Mouse (Mus musculus) embryonic facial prominence, embryonic 10.5 days (tissue): ENCODE data around the gene Auts2. TPM values are rescaled to one million over a fixed set of nuclear protein-coding genes. Genes with fewer than 3 reads are reported as not detected.

Experiments used
- DNase-seq: peaks from one replicate; pipeline ENCODE4 v3.0.0-alpha.2; 2017; ENCODE audit warnings: low spot score
- H3K27ac ChIP-seq: fragments of 300-500 bp; sonication (generic); replicated peaks from 2 replicates; pipeline ENCODE4 v1.5.1; 2016; ENCODE audit warnings: mild to moderate bottlenecking
- H3K27me3 ChIP-seq: fragments of 300-500 bp; sonication (generic); replicated peaks from 2 replicates; pipeline ENCODE4 v1.6.1; 2016; ENCODE audit warnings: low read depth, mild to moderate bottlenecking; ENCODE audit not compliant: poor library complexity, severe bottlenecking
- H3K36me3 ChIP-seq: fragments of 300-500 bp; sonication (generic); replicated peaks from 2 replicates; pipeline ENCODE4 v1.6.1; 2016; ENCODE audit warnings: mild to moderate bottlenecking, moderate library complexity
- H3K4me1 ChIP-seq: fragments of 300-500 bp; sonication (generic); 2 replicates; pipeline ENCODE4 v1.6.1; 2016
- H3K4me3 ChIP-seq: fragments of 300-500 bp; sonication (generic); 2 replicates; pipeline ENCODE4 v1.5.1; 2016; ENCODE audit warnings: mild to moderate bottlenecking, moderate library complexity
- H3K9me3 ChIP-seq: fragments of 300-500 bp; sonication (generic); 2 replicates; pipeline ENCODE4 v1.6.1; 2016; ENCODE audit warnings: mild to moderate bottlenecking
- WGBS: fragments of 180-500 bp; shearing (Covaris S2); methylation state at CpG from one replicate; pipeline ENCODE4 v1.1.7; 2016; 5-methylcytosine and 5-hydroxymethylcytosine counted together
- polyA plus RNA-seq: library from polyadenylated mRNA; unstranded; fragments of >200 nt; fragmentation: Nextera tagmentation; extraction: Ambion mirVana; gene quantifications from 2 replicates; pipeline ENCODE4 v1.2.1, GENCODE M21; 2016

Gene Auts2
- polyA plus RNA-seq, 1 experiment from 2014 or later, result 50.0 TPM

GRCm38 (mm10) chr5:131435239-131435876 lies 1107.8 kb downstream of the Auts2 start:
- peaks cover under 1% of the 10 kb centered on the region for H3K9me3 ChIP-seq
- peaks cover 41% of the 10 kb centered on the region for H3K36me3 ChIP-seq
- no peaks in the 10 kb centered on the region for H3K27me3 ChIP-seq
- no peak for DNase-seq
- peaks cover 8% of the 10 kb centered on the region for H3K4me1 ChIP-seq
- H3K4me3 ChIP-seq, result no peak overlapping the region
- no peak overlapping the region for H3K27ac ChIP-seq
- WGBS, result 88% methylated on average over 10 of the region's 10 CpGs

- H3K27ac ChIP-seq, result no peak overlapping the region
- H3K36me3 ChIP-seq, result peaks cover 20% of the 10 kb centered on the region
- no peak for DNase-seq
- H3K4me1 ChIP-seq, result peaks cover 14% of the 10 kb centered on the region
- no peak overlapping the region for H3K4me3 ChIP-seq
- WGBS, result 84% methylated on average over 4 of the region's 4 CpGs
- no peaks in the 10 kb centered on the region for H3K9me3 ChIP-seq
- 0 out of 2 replicates have a peak, but pooled peaks cover 2% of the 10 kb centered on the region for H3K27me3 ChIP-seq
These were observed 1109.9 kb downstream of the Auts2 start for GRCm38 (mm10) chr5:131433291-131433690.

- Histone ChIP-seq H3K36me3 (peaks cover 9% of the 10 kb centered on the region), H3K9me3 (no peaks in the 10 kb centered on the region), H3K4me3 (no peak overlapping the region), H3K27me3 (0 out of 2 replicates have a peak, but pooled peaks cover 2% of the 10 kb centered on the region), H3K4me1 (peaks cover 14% of the 10 kb centered on the region), H3K27ac (no peak overlapping the region)
- no peak for DNase-seq
- 67% methylated on average over 7 of the region's 7 CpGs for WGBS
These were observed 1111.2 kb downstream of the Auts2 start for GRCm38 (mm10) chr5:131431896-131432295.

GRCm38 (mm10) chr5:131430109-131430508 lies 1113.0 kb downstream of the Auts2 start:
- 0 out of 2 replicates have a peak, but pooled peaks cover 2% of the 10 kb centered on the region for H3K27me3 ChIP-seq
- H3K4me3 ChIP-seq, result no peak overlapping the region
- no peak overlapping the region for H3K27ac ChIP-seq
- no peaks in the 10 kb centered on the region for H3K9me3 ChIP-seq
- WGBS, result 28% methylated on average over 8 of the region's 8 CpGs
- DNase-seq, result peak; percentile 74
- H3K36me3 ChIP-seq, result no peaks in the 10 kb centered on the region
- peaks cover 14% of the 10 kb centered on the region for H3K4me1 ChIP-seq

- Histone ChIP-seq H3K27ac (no peak overlapping the region), H3K36me3 (no peaks in the 10 kb centered on the region), H3K27me3 (0 out of 2 replicates have a peak, but pooled peaks cover 2% of the 10 kb centered on the region), H3K4me3 (no peak overlapping the region), H3K9me3 (no peaks in the 10 kb centered on the region), H3K4me1 (peaks cover 14% of the 10 kb centered on the region)
- no peak for DNase-seq
- 56% methylated on average over 6 of the region's 6 CpGs for WGBS
These were observed 1113.6 kb downstream of the Auts2 start for GRCm38 (mm10) chr5:131429563-131429962.

GRCm38 (mm10) chr5:131427734-131428413 lies 1115.3 kb downstream of the Auts2 start:
- H3K4me3 ChIP-seq, result no peak overlapping the region
- H3K27me3 ChIP-seq, result 0 out of 2 replicates have a peak, but pooled peaks cover 2% of the 10 kb centered on the region
- DNase-seq, result peak; percentile 81
- no peaks in the 10 kb centered on the region for H3K9me3 ChIP-seq
- no peaks in the 10 kb centered on the region for H3K36me3 ChIP-seq
- 37% methylated on average over 11 of the region's 11 CpGs for WGBS
- no peak overlapping the region for H3K27ac ChIP-seq
- peaks cover 14% of the 10 kb centered on the region for H3K4me1 ChIP-seq

- no peak for DNase-seq
- Histone ChIP-seq H3K36me3 (no peaks in the 10 kb centered on the region), H3K27me3 (no peaks in the 10 kb centered on the region), H3K4me1 (no peaks in the 10 kb centered on the region), H3K9me3 (no peaks in the 10 kb centered on the region), H3K27ac (no peak overlapping the region), H3K4me3 (no peak overlapping the region)
- WGBS, result 82% methylated on average over 3 of the region's 3 CpGs
These were observed 1120.4 kb downstream of the Auts2 start for GRCm38 (mm10) chr5:131422737-131423136.

- Histone ChIP-seq H3K9me3 (no peaks in the 10 kb centered on the region), H3K4me1 (no peaks in the 10 kb centered on the region), H3K27ac (no peak overlapping the region), H3K4me3 (no peak overlapping the region), H3K27me3 (no peaks in the 10 kb centered on the region), H3K36me3 (no peaks in the 10 kb centered on the region)
- WGBS, result 79% methylated on average over 2 of the region's 2 CpGs
- no peak for DNase-seq
These were observed 1122.7 kb downstream of the Auts2 start for GRCm38 (mm10) chr5:131420406-131420805.

GRCm38 (mm10) chr5:131415902-131416545 lies 1127.1 kb downstream of the Auts2 start:
- WGBS, result 89% methylated on average over 1 of the region's 1 CpGs
- Histone ChIP-seq H3K4me1 (no peaks in the 10 kb centered on the region), H3K9me3 (no peaks in the 10 kb centered on the region), H3K27ac (no peak overlapping the region), H3K27me3 (no peaks in the 10 kb centered on the region), H3K36me3 (no peaks in the 10 kb centered on the region), H3K4me3 (no peak overlapping the region)
- no peak for DNase-seq

GRCm38 (mm10) chr5:131398250-131398649 lies 1144.9 kb downstream of the Auts2 start:
- WGBS, result 85% methylated on average over 3 of the region's 3 CpGs
- H3K36me3 ChIP-seq, result no peaks in the 10 kb centered on the region

GRCm38 (mm10) chr5:131395756-131396155 lies 1147.4 kb downstream of the Auts2 start:
- no peak overlapping the region for H3K4me3 ChIP-seq
- DNase-seq, result no peak
- no peaks in the 10 kb centered on the region for H3K4me1 ChIP-seq
- H3K9me3 ChIP-seq, result no peaks in the 10 kb centered on the region
- H3K36me3 ChIP-seq, result no peaks in the 10 kb centered on the region
- H3K27me3 ChIP-seq, result no peaks in the 10 kb centered on the region
- 86% methylated on average over 8 of the region's 8 CpGs for WGBS
- no peak overlapping the region for H3K27ac ChIP-seq

More at GRCm38 (mm10) chr5:131398250-131398649, 1144.9 kb downstream of the Auts2 start:
- Histone ChIP-seq H3K4me1 (no peaks in the 10 kb centered on the region), H3K4me3 (no peak overlapping the region), H3K27me3 (no peaks in the 10 kb centered on the region), H3K27ac (no peak overlapping the region), H3K9me3 (no peaks in the 10 kb centered on the region)
- DNase-seq, result no peak
